Mouse (Mus musculus) liver, embryonic 12.5 days (tissue): ENCODE data around the gene Defb42. TPM values are rescaled to one million over a fixed set of nuclear protein-coding genes. Genes with fewer than 3 reads are reported as not detected.

Experiments
- ATAC-seq: fragments of 200-750 bp; cut with Nextera tagmentation; 2 replicates; pipeline ENCODE4 v1.8.0; 2017; ENCODE audit warnings: moderate number of reproducible peaks, mild to moderate bottlenecking, moderate library complexity
- H3K27ac ChIP-seq: fragments of 300-500 bp; sonication (generic); 2 replicates; pipeline ENCODE4 v1.5.1; 2016; ENCODE audit warnings: mild to moderate bottlenecking
- H3K27me3 ChIP-seq: fragments of 300-500 bp; sonication (generic); replicated peaks from 2 replicates; pipeline ENCODE4 v1.6.1; 2016; ENCODE audit warnings: mild to moderate bottlenecking, moderate library complexity
- H3K36me3 ChIP-seq: fragments of 300-500 bp; sonication (generic); 2 replicates; pipeline ENCODE4 v1.6.1; 2016; ENCODE audit warnings: mild to moderate bottlenecking, moderate library complexity
- H3K4me1 ChIP-seq: fragments of 300-500 bp; sonication (generic); 2 replicates; pipeline ENCODE4 v1.6.1; 2016
- H3K4me2 ChIP-seq: fragments of 300-500 bp; sonication (generic); 2 replicates; pipeline ENCODE4 v1.6.1; 2016; ENCODE audit warnings: mild to moderate bottlenecking, moderate library complexity
- H3K4me3 ChIP-seq: fragments of 300-500 bp; sonication (generic); 2 replicates; pipeline ENCODE4 v1.5.1; 2016; ENCODE audit warnings: mild to moderate bottlenecking, moderate library complexity
- H3K9ac ChIP-seq: fragments of 300-500 bp; sonication (generic); 2 replicates; pipeline ENCODE4 v1.6.1; 2016; ENCODE audit warnings: mild to moderate bottlenecking, moderate library complexity
- H3K9me3 ChIP-seq: fragments of 300-500 bp; sonication (generic); replicated peaks from 2 replicates; pipeline ENCODE4 v1.6.1; 2016; ENCODE audit warnings: mild to moderate bottlenecking, moderate library complexity
- WGBS: fragments of 180-500 bp; shearing (Covaris S2); methylation state at CpG from one replicate; pipeline ENCODE4 v1.1.7; 2016; ENCODE audit not compliant: insufficient replicate concordance; 5-methylcytosine and 5-hydroxymethylcytosine counted together
- polyA plus RNA-seq: library from polyadenylated mRNA; unstranded; fragments of >200 nt; fragmentation: Nextera tagmentation; extraction: Ambion mirVana; gene quantifications from 2 replicates; pipeline ENCODE4 v1.2.1, GENCODE M21; 2016

The Defb42 gene
- 0.13 and 0.24 TPM in 2 replicates for polyA plus RNA-seq

DNA sequence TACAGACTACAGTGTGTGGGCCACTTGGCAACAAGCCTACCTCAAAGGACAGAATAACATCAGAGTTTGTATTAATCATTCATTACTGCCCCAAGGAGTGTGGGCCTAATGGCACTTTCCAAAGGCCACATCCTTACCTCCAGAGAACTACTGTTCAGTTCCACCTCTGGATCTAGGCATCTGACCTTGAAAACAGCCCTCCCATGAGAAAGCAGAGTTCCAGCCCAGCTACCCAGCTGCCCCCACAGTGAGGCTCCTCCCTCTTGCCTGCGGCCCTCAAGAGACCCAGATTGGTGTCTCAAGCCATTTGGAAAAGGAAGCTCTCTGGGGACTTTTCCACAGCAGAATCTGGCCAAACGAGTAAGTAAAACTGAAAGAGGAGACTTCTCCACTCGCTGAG is at the start of gene Defb42:
Gene Defb42, plus strand, starts transcription at position 301 of the 400 bp plus-strand sequence.
- whole genome bisulfite sequencing: 58% methylated on average over 3 of the region's 3 CpGs
- ATAC-seq: no peak
- 0 out of 2 replicates have a peak, but pooled peaks cover under 1% of the 10 kb centered on the region for H3K27me3 ChIP-seq
- no peak within 1 kb of the TSS for H3K9ac ChIP-seq
- H3K4me3 ChIP-seq: no peak within 1 kb of the TSS
- no peaks in the 10 kb centered on the region for H3K9me3 ChIP-seq
- H3K4me1 ChIP-seq: no peaks in the 10 kb centered on the region; the same call in 1 of the 2 replicates
- no peak within 1 kb of the TSS for H3K4me2 ChIP-seq
- H3K36me3 ChIP-seq: no peaks in the 10 kb centered on the region
- H3K27ac ChIP-seq: no peak within 1 kb of the TSS

DNA sequence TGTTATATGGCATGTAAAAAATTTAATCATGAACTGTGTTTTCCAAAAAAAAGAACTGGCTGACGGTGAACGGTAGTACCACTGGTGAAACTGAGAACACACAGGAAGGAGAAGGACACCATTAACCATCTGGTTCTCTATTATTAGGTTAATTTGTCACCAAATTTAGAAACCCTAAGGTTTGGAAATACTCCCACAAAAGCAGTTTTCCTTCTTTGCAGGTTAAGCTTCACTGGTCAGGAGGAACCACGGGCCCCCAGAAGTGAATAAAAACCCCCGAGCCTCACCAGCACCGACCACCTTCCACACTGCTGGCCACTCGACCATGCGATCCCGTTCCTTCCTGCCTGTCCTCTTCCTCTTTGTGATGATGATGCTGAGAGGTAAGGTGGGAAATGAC is 49.0 kb upstream of the Defb42 start, which contains the start of gene Defb47:
Gene Defb47, plus strand, starts transcription at position 301 of the 400 bp plus-strand sequence.
- H3K4me3 ChIP-seq: no peak within 1 kb of the TSS
- H3K9ac ChIP-seq: no peak within 1 kb of the TSS
- no peak within 1 kb of the TSS for H3K4me2 ChIP-seq
- 65% methylated on average over 8 of the region's 8 CpGs for WGBS
- H3K36me3 ChIP-seq: no peaks in the 10 kb centered on the region
- H3K9me3 ChIP-seq: no peaks in the 10 kb centered on the region
- no peak for ATAC-seq
- no peak within 1 kb of the TSS for H3K27ac ChIP-seq
- H3K27me3 ChIP-seq: no peaks in the 10 kb centered on the region; the same call in 1 of the 2 replicates
- H3K4me1 ChIP-seq: no peaks in the 10 kb centered on the region

DNA sequence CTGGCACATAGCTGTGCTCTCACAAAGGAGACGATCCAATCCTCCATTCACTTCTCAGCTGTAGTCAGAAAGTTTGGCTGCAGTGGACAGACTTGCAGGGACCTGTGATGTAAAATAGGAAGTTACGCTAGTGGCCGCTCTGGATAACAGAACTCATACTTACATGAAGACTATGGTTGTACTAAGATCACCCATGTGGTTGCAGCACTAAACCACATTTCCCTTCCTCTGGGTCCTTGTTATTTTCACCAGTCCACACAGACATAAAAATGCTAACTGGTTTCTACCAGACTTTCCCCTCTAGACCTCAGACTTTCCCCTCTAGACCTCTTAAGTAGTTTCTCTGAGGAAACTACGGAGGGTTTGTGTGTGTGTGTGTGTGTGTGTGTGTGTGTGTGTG is 47.8 kb upstream of the Defb42 start:
- no peak for ATAC-seq

DNA sequence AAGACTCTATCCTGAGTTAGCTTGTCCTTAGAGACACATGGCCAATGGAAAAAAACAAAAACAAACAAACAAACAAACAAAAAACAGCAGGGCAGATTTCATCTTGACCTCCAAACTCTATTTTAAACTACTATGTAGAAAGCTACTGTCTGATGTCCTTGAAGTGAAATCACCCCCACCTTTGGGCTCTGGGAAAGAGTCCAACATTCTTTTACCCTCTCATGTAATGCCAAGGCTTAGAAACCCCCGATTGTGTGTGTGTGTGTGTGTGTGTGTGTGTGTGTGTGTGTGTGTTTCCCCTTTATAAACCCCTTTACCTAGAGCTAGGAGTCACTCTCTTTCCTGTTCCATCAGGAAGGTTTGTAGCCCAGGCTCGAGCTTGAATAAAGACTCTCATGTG is 44.2 kb upstream of the Defb42 start:
- H3K36me3 ChIP-seq: no peaks in the 10 kb centered on the region
- ATAC-seq: no peak
- H3K4me2 ChIP-seq: no peak overlapping the region
- 46% methylated on average over 2 of the region's 2 CpGs for WGBS
- H3K4me1 ChIP-seq: no peaks in the 10 kb centered on the region
- H3K4me3 ChIP-seq: no peak overlapping the region
- no peaks in the 10 kb centered on the region for H3K27me3 ChIP-seq
- H3K9me3 ChIP-seq: no peaks in the 10 kb centered on the region
- no peak overlapping the region for H3K27ac ChIP-seq
- H3K9ac ChIP-seq: no peak overlapping the region

More for the DNA sequence above, 47.8 kb upstream of the Defb42 start:
- H3K4me3 ChIP-seq: no peak overlapping the region
- no peaks in the 10 kb centered on the region for H3K36me3 ChIP-seq
- no peak overlapping the region for H3K27ac ChIP-seq
- 37% methylated on average over 4 of the region's 4 CpGs for WGBS
- no peaks in the 10 kb centered on the region for H3K9me3 ChIP-seq
- H3K4me1 ChIP-seq: no peaks in the 10 kb centered on the region
- H3K4me2 ChIP-seq: no peak overlapping the region
- no peaks in the 10 kb centered on the region; the same call in 1 of the 2 replicates for H3K27me3 ChIP-seq
- no peak overlapping the region for H3K9ac ChIP-seq

DNA sequence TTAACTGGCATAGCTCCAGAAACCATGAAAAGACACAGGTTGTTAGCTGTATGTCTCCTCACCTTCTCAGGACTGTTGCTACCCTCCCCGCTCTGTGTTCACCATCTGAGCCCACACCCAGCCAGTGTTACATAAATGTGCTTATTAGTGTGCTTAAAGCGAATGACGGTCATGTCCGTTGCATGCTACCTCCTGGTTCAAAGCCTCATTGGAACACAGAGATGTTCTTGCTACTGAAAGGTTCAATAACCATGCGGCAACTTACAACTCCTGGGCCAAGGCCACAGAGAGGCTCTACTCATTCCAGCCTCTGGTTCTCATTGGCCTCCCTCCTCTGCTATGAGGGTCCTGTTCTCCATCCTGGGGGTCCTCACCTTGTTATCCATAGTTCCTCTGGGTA is 35.3 kb upstream of the Defb42 start, which contains the start of gene Defb43:
Gene Defb43, plus strand, starts transcription at position 301 of the 400 bp plus-strand sequence.
- no peaks in the 10 kb centered on the region for H3K4me1 ChIP-seq
- H3K27me3 ChIP-seq: no peaks in the 10 kb centered on the region
- H3K9me3 ChIP-seq: no peaks in the 10 kb centered on the region
- no peaks in the 10 kb centered on the region for H3K36me3 ChIP-seq
- WGBS: 75% methylated on average over 5 of the region's 5 CpGs
- H3K4me3 ChIP-seq: no peak within 1 kb of the TSS
- H3K4me2 ChIP-seq: no peak within 1 kb of the TSS
- no peak within 1 kb of the TSS for H3K27ac ChIP-seq
- ATAC-seq: no peak
- H3K9ac ChIP-seq: no peak within 1 kb of the TSS

DNA sequence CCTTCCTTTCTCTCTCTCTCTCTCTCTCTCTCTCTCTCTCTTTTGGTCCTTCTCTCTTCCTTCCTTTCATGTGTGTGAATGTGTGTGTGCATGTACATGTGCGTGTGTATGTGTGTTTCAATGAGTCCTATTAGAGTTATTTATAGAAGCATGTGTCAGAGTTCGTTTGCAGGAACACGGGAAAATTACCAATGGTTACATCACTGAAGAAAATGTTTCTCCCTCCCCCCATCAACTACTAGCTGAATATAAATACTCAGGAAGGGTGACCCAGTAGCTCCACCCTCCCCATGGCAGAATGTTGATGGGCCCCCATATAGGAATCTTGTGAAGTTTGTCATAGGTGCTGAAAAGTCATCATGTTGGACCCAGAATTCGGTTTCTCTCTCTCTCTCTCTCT is 33.7 kb upstream of the Defb42 start:
- Histone ChIP-seq H3K4me3 (no peak overlapping the region), H3K4me2 (no peak overlapping the region), H3K36me3 (no peaks in the 10 kb centered on the region), H3K9me3 (no peaks in the 10 kb centered on the region), H3K9ac (no peak overlapping the region), H3K27ac (no peak overlapping the region), H3K4me1 (no peaks in the 10 kb centered on the region), H3K27me3 (no peaks in the 10 kb centered on the region)
- ATAC-seq: no peak
- 62% methylated on average over 4 of the region's 4 CpGs for WGBS

DNA sequence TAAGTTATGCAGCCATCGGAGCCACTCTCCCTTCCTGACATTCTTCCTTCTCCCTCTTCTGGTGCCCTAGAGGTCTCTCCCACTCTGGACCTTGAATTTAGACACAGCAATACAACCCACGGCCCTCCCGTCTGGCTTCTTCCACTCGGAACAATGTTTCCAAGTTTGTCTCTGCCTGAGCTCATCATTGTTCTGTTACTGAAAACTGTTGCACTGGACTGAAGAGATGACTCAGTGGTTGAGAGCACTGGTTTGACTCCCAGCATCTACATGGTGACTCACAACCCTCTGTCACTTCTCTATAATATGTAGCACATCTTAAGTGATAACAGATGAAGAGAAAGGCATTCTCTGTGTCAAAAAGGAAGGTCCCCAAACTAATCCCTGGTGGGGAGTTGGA is 32.1 kb upstream of the Defb42 start:
- Histone ChIP-seq H3K4me3 (no peak overlapping the region), H3K36me3 (no peaks in the 10 kb centered on the region), H3K4me2 (no peak overlapping the region), H3K27ac (no peak overlapping the region), H3K9ac (no peak overlapping the region), H3K27me3 (no peaks in the 10 kb centered on the region; the same call in 1 of the 2 replicates), H3K4me1 (no peaks in the 10 kb centered on the region), H3K9me3 (no peaks in the 10 kb centered on the region)
- 74% methylated on average over 4 of the region's 4 CpGs for WGBS
- ATAC-seq: no peak

DNA sequence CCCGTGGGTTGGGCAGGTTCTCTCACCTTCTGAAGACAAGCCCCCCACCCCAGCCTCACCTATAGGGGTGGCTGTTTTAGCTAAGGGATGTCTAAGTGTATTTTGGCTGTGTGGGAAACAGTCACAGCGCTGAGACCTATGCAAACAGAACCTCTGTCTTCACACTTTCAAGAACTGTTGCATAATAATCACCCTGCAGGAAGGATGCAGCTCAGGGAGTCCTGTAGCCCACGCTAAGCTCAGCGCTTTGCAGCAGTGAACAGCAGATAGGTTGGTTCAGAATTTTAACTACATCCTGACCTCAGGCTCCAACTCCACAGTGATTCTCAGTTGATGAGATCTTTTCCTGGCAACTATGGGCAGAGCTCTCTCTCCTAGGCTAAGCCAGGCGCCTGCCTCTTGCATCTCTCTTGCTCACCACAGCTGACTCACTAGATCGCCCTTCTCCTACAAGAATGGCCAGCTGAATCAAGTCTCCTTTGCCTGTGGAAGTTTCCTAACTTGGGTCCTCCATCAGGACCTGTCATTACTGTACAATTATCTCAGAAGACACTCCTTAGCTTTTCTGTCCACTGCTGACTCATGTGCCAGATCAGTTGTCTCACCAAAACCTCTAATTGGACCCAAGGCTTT is 26.2 kb upstream of the Defb42 start:
- Histone ChIP-seq H3K27ac (no peak overlapping the region), H3K4me1 (no peaks in the 10 kb centered on the region), H3K9me3 (no peaks in the 10 kb centered on the region), H3K36me3 (no peaks in the 10 kb centered on the region), H3K4me3 (no peak overlapping the region), H3K4me2 (no peak overlapping the region), H3K9ac (no peak overlapping the region), H3K27me3 (peaks cover 9% of the 10 kb centered on the region; the same call in 1 of the 2 replicates)
- no peak for ATAC-seq
- 34% methylated on average over 6 of the region's 6 CpGs for WGBS

DNA sequence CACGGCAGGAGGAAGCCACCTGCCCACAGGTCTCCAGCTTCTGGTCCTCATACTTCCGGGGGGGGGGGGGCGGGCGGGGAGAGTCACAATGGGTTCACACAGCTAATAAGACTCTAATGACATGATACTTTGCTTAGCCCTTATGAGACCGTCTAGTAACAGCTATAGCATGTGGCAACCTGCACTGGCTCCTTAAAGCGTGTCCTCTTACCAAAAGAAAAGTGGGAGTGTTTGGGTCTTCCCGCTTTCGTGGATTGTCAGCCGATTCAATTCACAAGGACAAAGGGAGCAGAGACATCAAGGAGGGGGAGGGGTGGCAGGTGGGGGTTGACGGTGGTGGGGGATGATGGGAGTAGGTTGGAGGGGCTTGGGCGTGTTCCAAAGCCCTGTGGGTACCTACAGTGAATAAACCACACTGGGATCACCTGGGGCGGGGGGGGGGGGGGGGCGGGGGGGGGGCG is 3.1 kb downstream of the Defb42 start, which contains the start of gene Defb30:
Gene Defb30, minus strand, starts transcription at position 51 of the 461 bp plus-strand sequence.
- no peak within 1 kb of the TSS for H3K27ac ChIP-seq
- H3K9ac ChIP-seq: no peak within 1 kb of the TSS
- no peak within 1 kb of the TSS for H3K4me2 ChIP-seq
- no peak within 1 kb of the TSS for H3K4me3 ChIP-seq
- no peaks in the 10 kb centered on the region for H3K9me3 ChIP-seq
- no peaks in the 10 kb centered on the region for H3K36me3 ChIP-seq
- peaks cover 20% of the 10 kb centered on the region for H3K27me3 ChIP-seq
- ATAC-seq: no peak
- peaks cover 9% of the 10 kb centered on the region for H3K4me1 ChIP-seq
- WGBS: 75% methylated on average over 11 of the region's 14 CpGs

DNA sequence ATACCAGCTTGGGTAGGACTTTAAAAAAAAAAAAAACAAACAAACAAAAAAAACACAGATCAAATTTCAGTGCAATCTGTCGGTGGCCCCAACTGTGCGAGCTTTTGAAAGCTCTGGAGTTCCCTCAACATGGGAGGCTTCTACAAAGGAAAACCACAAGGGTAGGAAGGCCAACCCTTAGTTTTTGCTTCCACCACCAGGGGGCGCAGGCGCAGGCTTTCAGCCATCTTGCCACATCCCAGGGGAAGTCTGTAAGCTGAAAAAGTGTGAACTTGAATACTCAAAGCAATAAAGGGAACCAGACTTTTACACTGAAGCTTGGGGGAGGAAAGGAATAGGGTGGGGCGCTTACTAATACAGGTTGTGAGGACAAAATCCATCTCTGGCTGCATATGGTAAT is 4.0 kb downstream of the Defb42 start:
- Histone ChIP-seq H3K36me3 (no peaks in the 10 kb centered on the region), H3K27me3 (peaks cover 27% of the 10 kb centered on the region), H3K9ac (no peak overlapping the region), H3K4me1 (peaks cover 12% of the 10 kb centered on the region), H3K27ac (no peak overlapping the region), H3K4me2 (no peak overlapping the region), H3K4me3 (no peak overlapping the region), H3K9me3 (no peaks in the 10 kb centered on the region)
- no peak for ATAC-seq
- WGBS: 15% methylated on average over 5 of the region's 5 CpGs

DNA sequence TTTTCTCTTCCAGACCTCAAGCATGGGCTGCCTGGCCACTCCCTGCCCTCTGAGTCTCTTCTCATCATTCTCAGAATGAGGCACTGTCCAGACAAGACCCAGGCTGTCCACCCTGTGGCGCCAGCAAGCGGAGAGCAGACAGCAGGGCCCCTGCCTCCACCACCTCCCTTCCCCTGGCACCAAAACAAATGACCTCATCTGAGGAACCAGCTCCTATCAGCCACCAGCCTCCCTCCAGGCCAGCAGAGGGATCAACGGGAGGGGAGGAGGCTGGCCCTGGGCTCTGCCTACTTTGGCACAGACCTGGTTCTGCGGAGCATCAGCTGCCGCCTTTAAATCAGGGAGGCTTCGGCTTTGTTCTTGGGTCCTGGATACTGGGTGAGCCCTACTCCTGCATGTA is 7.9 kb downstream of the Defb42 start:
- Histone ChIP-seq H3K27ac (no peak overlapping the region), H3K4me3 (no peak overlapping the region)

DNA sequence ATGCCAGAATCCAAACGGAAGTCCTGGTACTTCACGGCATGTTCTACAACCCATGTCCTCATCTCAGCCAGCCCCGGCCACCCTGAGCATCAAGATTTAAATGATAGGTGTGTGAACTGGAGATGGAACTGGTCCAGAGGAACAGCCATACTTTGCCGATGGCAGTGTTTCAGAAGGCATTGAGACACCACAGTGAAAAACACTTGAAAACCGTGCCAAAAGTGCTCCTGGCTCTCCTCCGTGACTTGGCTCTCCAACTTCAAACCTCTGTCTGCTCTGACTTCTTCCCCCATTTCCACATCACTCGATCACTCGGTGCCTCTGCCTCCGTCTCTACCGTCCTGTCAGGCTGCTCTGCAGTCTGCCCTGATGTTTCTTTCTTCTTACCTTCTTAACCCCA is 13.6 kb downstream of the Defb42 start:
- Histone ChIP-seq H3K27ac (peak overlapping the region; percentile 84; the same call in 1 of the 2 replicates), H3K9me3 (peaks cover 4% of the 10 kb centered on the region; the same call in 1 of the 2 replicates), H3K4me3 (no peak overlapping the region), H3K36me3 (no peaks in the 10 kb centered on the region), H3K4me2 (no peak overlapping the region), H3K4me1 (peaks cover 47% of the 10 kb centered on the region), H3K9ac (0 out of 2 replicates have a peak overlapping the region, but pooled peaks have one; percentile 19), H3K27me3 (peaks cover 12% of the 10 kb centered on the region)
- WGBS: 64% methylated on average over 10 of the region's 10 CpGs
- no peak for ATAC-seq

More for the DNA sequence above, 7.9 kb downstream of the Defb42 start:
- Histone ChIP-seq H3K4me2 (no peak overlapping the region), H3K27me3 (peaks cover 35% of the 10 kb centered on the region), H3K36me3 (no peaks in the 10 kb centered on the region), H3K9me3 (no peaks in the 10 kb centered on the region), H3K9ac (no peak overlapping the region), H3K4me1 (peaks cover 12% of the 10 kb centered on the region)
- ATAC-seq: peak; percentile 77
- WGBS: 29% methylated on average over 6 of the region's 6 CpGs
